Mouse (Mus musculus): ENCODE results near the gene Olfml3. TPM values are rescaled to one million over a fixed set of nuclear protein-coding genes. Genes with fewer than 3 reads are reported as not detected.
A peak's percentile ranks its signal among the peaks of the same experiment; 100 is the strongest.

The Olfml3 gene
- 10 to 100 TPM; 14.4 to 15.2 TPM for total RNA-seq (2021)

GRCm38 (mm10) chr3:103737778-103738571 is at the start of gene Olfml3:
TSS of gene Olfml3 (minus strand) at chr3:103738001.
- intact Hi-C loops (cut with DNase I), result loop anchor here (1.0 to 5.0 kb wide), 4 partner anchors 166 to 345 kb away; no protein-coding TSS in a partner anchor
- peak; percentile 89 to 95 for DNase-seq (ENCODE audit: low spot score in 2 of 2)

- intact Hi-C loops (cut with DNase I), result no loop called here
- DNase-seq (ENCODE audit: low spot score in 2 of 2), result no peak
These were observed 49.4 kb upstream of the Olfml3 start for GRCm38 (mm10) chr3:103787225-103787624.

GRCm38 (mm10) chr3:103782844-103783609 is 45.2 kb upstream of the Olfml3 start:
- intact Hi-C loops (cut with DNase I), result no loop called here
- no peak for DNase-seq (ENCODE audit: low spot score in 2 of 2)

GRCm38 (mm10) chr3:103780777-103781176 is 43.0 kb upstream of the Olfml3 start:
- intact Hi-C loops (cut with DNase I), result no loop called here
- no peak for DNase-seq (ENCODE audit: low spot score in 2 of 2)

- DNase-seq (ENCODE audit: low spot score in 2 of 2), result peak; percentile 45 to 82
- intact Hi-C loops (cut with DNase I), result no loop called here
These were observed 42.5 kb upstream of the Olfml3 start for GRCm38 (mm10) chr3:103780271-103780670.

GRCm38 (mm10) chr3:103779183-103779582 is 41.4 kb upstream of the Olfml3 start:
- intact Hi-C loops (cut with DNase I), result no loop called here
- DNase-seq (ENCODE audit: low spot score in 2 of 2), result no peak

- DNase-seq (ENCODE audit: low spot score in 2 of 2), result no peak
- intact Hi-C loops (cut with DNase I), result no loop called here
These were observed 40.9 kb upstream of the Olfml3 start for GRCm38 (mm10) chr3:103778660-103779059.

- intact Hi-C loops (cut with DNase I), result no loop called here
- DNase-seq (ENCODE audit: low spot score in 2 of 2), result no peak
These were observed 40.1 kb upstream of the Olfml3 start for GRCm38 (mm10) chr3:103777940-103778339.

- no peak for DNase-seq (ENCODE audit: low spot score in 2 of 2)
- intact Hi-C loops (cut with DNase I), result no loop called here
These were observed 36.2 kb upstream of the Olfml3 start for GRCm38 (mm10) chr3:103774009-103774408.

- DNase-seq (ENCODE audit: low spot score in 2 of 2), result no peak
- intact Hi-C loops (cut with DNase I), result no loop called here
These were observed 35.7 kb upstream of the Olfml3 start for GRCm38 (mm10) chr3:103773508-103773907.

GRCm38 (mm10) chr3:103772846-103773245 is 35.0 kb upstream of the Olfml3 start:
- intact Hi-C loops (cut with DNase I), result no loop called here
- DNase-seq (ENCODE audit: low spot score in 2 of 2), result no peak

- DNase-seq (ENCODE audit: low spot score in 2 of 2), result peak in 1 of 2 experiments; percentile 16
These were observed 33.8 kb upstream of the Olfml3 start for GRCm38 (mm10) chr3:103771531-103772130.

GRCm38 (mm10) chr3:103766789-103767188 is 29.0 kb upstream of the Olfml3 start:
- intact Hi-C loops (cut with DNase I), result no loop called here
- no peak for DNase-seq (ENCODE audit: low spot score in 2 of 2)

More at GRCm38 (mm10) chr3:103771531-103772130, 33.8 kb upstream of the Olfml3 start:
- intact Hi-C loops (cut with DNase I), result no loop called here

- DNase-seq (ENCODE audit: low spot score in 2 of 2), result no peak
These were observed 21.6 kb upstream of the Olfml3 start for GRCm38 (mm10) chr3:103759261-103759970.

GRCm38 (mm10) chr3:103758456-103758855 is 20.7 kb upstream of the Olfml3 start:
- DNase-seq (ENCODE audit: low spot score in 2 of 2), result no peak
- intact Hi-C loops (cut with DNase I), result no loop called here

More at GRCm38 (mm10) chr3:103759261-103759970, 21.6 kb upstream of the Olfml3 start:
- intact Hi-C loops (cut with DNase I), result no loop called here

- DNase-seq (ENCODE audit: low spot score in 2 of 2), result no peak
- intact Hi-C loops (cut with DNase I), result no loop called here
These were observed 19.1 kb upstream of the Olfml3 start for GRCm38 (mm10) chr3:103756920-103757319.

GRCm38 (mm10) chr3:103755351-103755750 is 17.6 kb upstream of the Olfml3 start:
- no peak for DNase-seq (ENCODE audit: low spot score in 2 of 2)
- intact Hi-C loops (cut with DNase I), result no loop called here

GRCm38 (mm10) chr3:103751558-103751957 is 13.8 kb upstream of the Olfml3 start:
- intact Hi-C loops (cut with DNase I), result loop anchor here (5.0 kb wide), 1 partner anchor 131 kb away; no protein-coding TSS in a partner anchor
- peak in 1 of 2 experiments; percentile 74 for DNase-seq (ENCODE audit: low spot score in 2 of 2)

- intact Hi-C loops (cut with DNase I), result no loop called here
These were observed 8.9 kb upstream of the Olfml3 start for GRCm38 (mm10) chr3:103746711-103747110.

More at GRCm38 (mm10) chr3:103746711-103747110, 8.9 kb upstream of the Olfml3 start:
- no peak for DNase-seq (ENCODE audit: low spot score in 2 of 2)
